Mouse (Mus musculus) forebrain, postnatal 0 days (tissue): ENCODE results near the gene Snap23. TPM values are rescaled to one million over a fixed set of nuclear protein-coding genes. Genes with fewer than 3 reads are reported as not detected.
A peak's percentile ranks its signal among the peaks of the same experiment; 100 is the strongest.

ENCODE experiments used
- ATAC-seq: fragments of 200-750 bp; cut with Nextera tagmentation; 2 replicates; pipeline ENCODE4 v1.8.0; 2017; ENCODE audit warnings: mild to moderate bottlenecking, moderate library complexity
- DNase-seq: peaks from one replicate; pipeline ENCODE4 v3.0.0-alpha.2; 2015
- H3K27ac ChIP-seq: fragments of 300-500 bp; sonication (generic); 2 replicates; pipeline ENCODE4 v1.5.1; 2014; ENCODE audit warnings: low read depth, mild to moderate bottlenecking, antibody characterized with exemption, low read length, moderate library complexity, mixed read lengths
- H3K27me3 ChIP-seq: fragments of 300-500 bp; sonication (generic); 2 replicates; pipeline ENCODE4 v1.6.1; 2014; ENCODE audit warnings: mild to moderate bottlenecking, low read length, mixed read lengths; ENCODE audit not compliant: insufficient read depth
- H3K36me3 ChIP-seq: fragments of 300-500 bp; sonication (generic); 2 replicates; pipeline ENCODE4 v1.6.1; 2014; ENCODE audit warnings: mild to moderate bottlenecking, moderate library complexity; ENCODE audit not compliant: insufficient read depth
- H3K4me1 ChIP-seq: fragments of 300-500 bp; sonication (generic); 2 replicates; pipeline ENCODE4 v1.6.1; 2014; ENCODE audit warnings: antibody characterized with exemption; ENCODE audit not compliant: insufficient read depth
- H3K4me2 ChIP-seq: fragments of 300-500 bp; sonication (generic); 2 replicates; pipeline ENCODE4 v1.6.1; 2014; ENCODE audit warnings: low read depth, mild to moderate bottlenecking, moderate library complexity
- H3K4me3 ChIP-seq: fragments of 300-500 bp; sonication (generic); 2 replicates; pipeline ENCODE4 v1.5.1; 2014; ENCODE audit warnings: low read depth, low read length, mixed read lengths
- H3K9ac ChIP-seq: fragments of 300-500 bp; sonication (generic); 2 replicates; pipeline ENCODE4 v1.6.1; 2014; ENCODE audit warnings: mild to moderate bottlenecking
- H3K9me3 ChIP-seq: fragments of 300-500 bp; sonication (generic); 2 replicates; pipeline ENCODE4 v1.6.1; 2016; ENCODE audit warnings: low read length
- CTCF ChIP-seq: sonication (generic); IDR thresholded peaks from 2 replicates; pipeline ENCODE4 v1.5.1; 2016; ENCODE audit warnings: antibody characterized with exemption, control low read depth, low read depth
- WGBS: fragments of 180-500 bp; shearing (Covaris S2); extraction: QIAGEN DNeasy Blood & Tissue Kit; methylation state at CpG from one replicate; pipeline ENCODE4 v1.1.7; 2014; 5-methylcytosine and 5-hydroxymethylcytosine counted together
- polyA plus RNA-seq: library from polyadenylated mRNA; unstranded; fragments of >200 nt; fragmentation: Nextera tagmentation; extraction: Ambion mirVana; gene quantifications from 2 replicates; pipeline ENCODE4 v1.2.1, GENCODE M21; 2015
- total RNA-seq: library from RNA; depleted of rRNA; stranded (reverse); fragments of >200 nt; gene quantifications from 2 replicates; pipeline ENCODE4 v1.2.3, GENCODE M21; 2014

The Snap23 gene
- total and polyA plus RNA-seq, 2 experiments from 2014 or later, result 8.9 to 23.1 TPM

DNA sequence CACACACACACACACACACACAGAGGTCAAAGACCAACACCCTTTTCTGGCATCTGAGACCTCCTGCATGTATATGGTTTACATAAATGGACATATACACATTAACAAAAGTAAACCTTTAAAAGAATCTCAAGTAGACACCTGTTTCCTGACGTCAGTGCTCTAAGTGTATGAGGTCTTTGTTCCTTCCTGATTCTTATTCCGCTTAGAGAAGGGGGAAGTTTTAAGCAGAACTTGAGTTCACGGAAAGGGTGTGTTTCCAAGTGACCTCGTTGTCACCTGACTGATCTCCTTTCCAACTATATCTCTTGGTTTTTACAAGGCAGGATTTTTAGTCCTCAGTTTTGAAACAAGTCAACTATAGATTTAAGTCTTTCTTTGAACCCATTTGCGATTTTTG is 10.8 kb downstream of the Snap23 start:
- H3K4me2 ChIP-seq, result no peak overlapping the region
- DNase-seq, result no peak
- TF ChIP-seq CTCF, result no peak
- no peak overlapping the region for H3K4me3 ChIP-seq
- H3K9ac ChIP-seq, result no peak overlapping the region
- H3K36me3 ChIP-seq, result no peaks in the 10 kb centered on the region
- no peaks in the 10 kb centered on the region for H3K4me1 ChIP-seq
- H3K27ac ChIP-seq, result no peak overlapping the region
- no peaks in the 10 kb centered on the region for H3K9me3 ChIP-seq
- WGBS, result 74% methylated on average over 5 of the region's 5 CpGs
- H3K27me3 ChIP-seq, result no peaks in the 10 kb centered on the region
- ATAC-seq, result no peak

- no peak for TF ChIP-seq CTCF
- H3K4me1 ChIP-seq, result no peaks in the 10 kb centered on the region
- H3K27me3 ChIP-seq, result no peaks in the 10 kb centered on the region
- 79% methylated on average over 5 of the region's 5 CpGs for WGBS
- ATAC-seq (no peak), DNase-seq (no peak)
- H3K27ac ChIP-seq, result no peak overlapping the region
- H3K9me3 ChIP-seq, result no peaks in the 10 kb centered on the region
- peaks cover 8% of the 10 kb centered on the region; the same call in 1 of the 2 replicates for H3K36me3 ChIP-seq
- no peak overlapping the region for H3K4me3 ChIP-seq
- no peak overlapping the region for H3K9ac ChIP-seq
- no peak overlapping the region for H3K4me2 ChIP-seq
Measured at GRCm38 (mm10) chr2:120589759-120590158, 22.3 kb downstream of the Snap23 start.

GRCm38 (mm10) chr2:120592227-120592626 is 24.8 kb downstream of the Snap23 start:
- Histone ChIP-seq H3K4me1 (no peaks in the 10 kb centered on the region), H3K4me2 (no peak overlapping the region), H3K4me3 (no peak overlapping the region), H3K9ac (no peak overlapping the region), H3K9me3 (no peaks in the 10 kb centered on the region), H3K27ac (no peak overlapping the region), H3K27me3 (no peaks in the 10 kb centered on the region), H3K36me3 (peaks cover 26% of the 10 kb centered on the region)
- no peak for ATAC-seq
- no peak for TF ChIP-seq CTCF
- no peak for DNase-seq
- WGBS, result 86% methylated on average over 1 of the region's 1 CpGs

GRCm38 (mm10) chr2:120597734-120598133 is 30.3 kb downstream of the Snap23 start:
- 96% methylated on average over 2 of the region's 2 CpGs for WGBS
- DNase-seq, result no peak
- Histone ChIP-seq H3K9ac (no peak overlapping the region), H3K4me2 (no peak overlapping the region), H3K27me3 (no peaks in the 10 kb centered on the region), H3K9me3 (no peaks in the 10 kb centered on the region), H3K36me3 (peaks cover 46% of the 10 kb centered on the region), H3K4me1 (no peaks in the 10 kb centered on the region), H3K27ac (no peak overlapping the region), H3K4me3 (no peak overlapping the region)
- no peak for TF ChIP-seq CTCF
- ATAC-seq, result no peak

DNA sequence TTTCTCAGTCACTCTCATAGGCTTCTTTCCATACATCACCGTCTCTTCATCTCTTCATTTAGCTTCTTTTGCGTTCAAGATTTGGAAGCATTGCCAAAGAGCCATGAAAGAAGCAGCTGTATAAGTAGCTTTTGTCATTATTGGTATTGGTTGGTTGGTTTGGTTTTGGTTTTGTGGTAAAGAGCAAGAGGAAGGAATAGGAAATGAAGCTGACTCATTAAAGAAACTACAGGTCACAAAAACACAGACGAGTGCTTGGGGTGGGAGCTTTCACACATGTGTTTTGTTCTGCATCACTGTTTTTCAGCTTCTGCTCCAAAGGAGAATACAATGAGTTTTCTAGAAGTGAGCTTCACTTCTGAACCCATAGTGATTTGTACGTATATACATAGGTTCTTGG is 32.0 kb downstream of the Snap23 start:
- Histone ChIP-seq H3K27me3 (no peaks in the 10 kb centered on the region), H3K4me2 (no peak overlapping the region), H3K27ac (no peak overlapping the region), H3K4me3 (no peak overlapping the region), H3K4me1 (no peaks in the 10 kb centered on the region), H3K36me3 (peaks cover 53% of the 10 kb centered on the region), H3K9ac (no peak overlapping the region), H3K9me3 (no peaks in the 10 kb centered on the region)
- DNase-seq (no peak), ATAC-seq (no peak)
- 91% methylated on average over 4 of the region's 4 CpGs for WGBS
- no peak for TF ChIP-seq CTCF

DNA sequence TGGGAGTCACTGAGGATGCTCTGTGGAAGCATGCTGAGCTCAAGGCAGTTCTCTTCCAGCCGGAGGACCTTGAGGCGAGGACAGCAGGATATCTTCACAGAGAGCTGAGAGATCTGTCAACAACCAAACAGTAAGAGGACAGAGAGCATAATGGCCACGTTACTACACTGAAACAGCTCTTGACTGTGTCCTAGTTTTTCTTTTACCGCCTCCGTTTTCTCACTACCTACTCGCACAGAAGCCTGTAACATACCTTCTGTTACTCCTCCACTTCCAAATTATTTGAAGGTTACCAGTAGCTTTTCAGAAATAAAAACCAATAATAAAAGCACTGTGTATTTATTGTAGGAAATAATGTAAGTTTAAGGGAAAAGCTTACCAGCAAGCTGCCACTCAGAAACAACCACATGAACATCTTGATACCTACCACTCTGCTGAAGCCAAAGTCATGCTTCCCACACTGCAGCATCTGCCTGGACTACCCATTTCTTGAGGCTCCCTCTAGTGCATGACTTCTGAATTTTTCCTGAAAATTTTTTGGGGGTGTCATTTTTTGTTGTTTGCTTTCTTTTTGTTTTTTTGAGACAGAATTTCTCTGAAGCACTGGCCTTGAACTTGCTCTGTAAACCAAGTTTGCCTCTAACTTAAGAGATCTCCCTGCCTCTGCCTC is 38.7 kb downstream of the Snap23 start:
- Histone ChIP-seq H3K9ac (no peak overlapping the region), H3K4me1 (peaks cover 8% of the 10 kb centered on the region), H3K9me3 (no peaks in the 10 kb centered on the region), H3K4me3 (no peak overlapping the region), H3K36me3 (peaks cover 12% of the 10 kb centered on the region), H3K4me2 (no peak overlapping the region), H3K27me3 (no peaks in the 10 kb centered on the region), H3K27ac (no peak overlapping the region)
- no peak for DNase-seq
- TF ChIP-seq CTCF, result peak; percentile 46
- 87% methylated on average over 6 of the region's 6 CpGs for WGBS
- no peak for ATAC-seq

GRCm38 (mm10) chr2:120608830-120609723 is 41.6 kb downstream of the Snap23 start, which contains the start of the genes Haus2 and Lrrc57:
Gene Haus2, plus strand, starts transcription at chr2:120609383.
Gene Lrrc57, minus strand, starts transcription at chr2:120609520.
- H3K27ac ChIP-seq, result peak within 1 kb of the TSS; percentile 84
- peaks cover 13% of the 10 kb centered on the region for H3K36me3 ChIP-seq
- H3K4me3 ChIP-seq, result peak within 1 kb of the TSS; percentile 64
- H3K4me2 ChIP-seq, result peak within 1 kb of the TSS; percentile 54
- peak; percentile 97 for ATAC-seq
- no peaks in the 10 kb centered on the region for H3K27me3 ChIP-seq
- peak within 1 kb of the TSS; percentile 74 for H3K9ac ChIP-seq
- no peaks in the 10 kb centered on the region for H3K9me3 ChIP-seq
- DNase-seq, result peak; percentile 94
- peak; percentile 44 for TF ChIP-seq CTCF
- 1% methylated on average over 52 of the region's 52 CpGs for WGBS
- H3K4me1 ChIP-seq, result peaks cover 8% of the 10 kb centered on the region
